Mouse (Mus musculus): Measurements from ENCODE around the gene Reep1. TPM values are rescaled to one million over a fixed set of nuclear protein-coding genes. Genes with fewer than 3 reads are reported as not detected.
"Not testable (repeated sequence)": the region's sequence is repeated elsewhere in the genome, so short reads cannot be mapped to it uniquely, and the experiment has no call there.

Reep1 gene
- total RNA-seq, 2 experiments from 2014 or later: 2.0 to 2.6 TPM

DNA sequence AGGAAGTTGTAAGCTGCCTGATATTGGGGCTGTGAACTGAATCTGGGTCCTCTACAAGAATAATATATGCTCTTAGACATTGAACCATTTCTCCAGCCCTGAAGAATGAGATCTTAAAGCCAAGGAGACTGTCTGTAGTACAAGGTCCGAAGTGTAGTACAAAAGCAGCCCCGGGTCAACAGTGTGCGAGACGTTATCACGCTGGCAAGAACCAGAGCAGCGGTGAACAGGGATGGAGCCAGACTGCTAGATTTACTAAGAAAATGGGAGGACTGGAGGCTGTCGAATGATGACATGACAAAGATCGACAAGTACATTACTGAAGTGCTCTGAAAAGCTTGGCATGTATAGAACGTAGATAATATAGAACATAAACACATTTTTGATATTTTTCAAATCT, 122.4 kb downstream of the Reep1 start:
- no peak for ATAC-seq (replicated peaks; ENCODE audit: poor library complexity, severe bottlenecking)

DNA sequence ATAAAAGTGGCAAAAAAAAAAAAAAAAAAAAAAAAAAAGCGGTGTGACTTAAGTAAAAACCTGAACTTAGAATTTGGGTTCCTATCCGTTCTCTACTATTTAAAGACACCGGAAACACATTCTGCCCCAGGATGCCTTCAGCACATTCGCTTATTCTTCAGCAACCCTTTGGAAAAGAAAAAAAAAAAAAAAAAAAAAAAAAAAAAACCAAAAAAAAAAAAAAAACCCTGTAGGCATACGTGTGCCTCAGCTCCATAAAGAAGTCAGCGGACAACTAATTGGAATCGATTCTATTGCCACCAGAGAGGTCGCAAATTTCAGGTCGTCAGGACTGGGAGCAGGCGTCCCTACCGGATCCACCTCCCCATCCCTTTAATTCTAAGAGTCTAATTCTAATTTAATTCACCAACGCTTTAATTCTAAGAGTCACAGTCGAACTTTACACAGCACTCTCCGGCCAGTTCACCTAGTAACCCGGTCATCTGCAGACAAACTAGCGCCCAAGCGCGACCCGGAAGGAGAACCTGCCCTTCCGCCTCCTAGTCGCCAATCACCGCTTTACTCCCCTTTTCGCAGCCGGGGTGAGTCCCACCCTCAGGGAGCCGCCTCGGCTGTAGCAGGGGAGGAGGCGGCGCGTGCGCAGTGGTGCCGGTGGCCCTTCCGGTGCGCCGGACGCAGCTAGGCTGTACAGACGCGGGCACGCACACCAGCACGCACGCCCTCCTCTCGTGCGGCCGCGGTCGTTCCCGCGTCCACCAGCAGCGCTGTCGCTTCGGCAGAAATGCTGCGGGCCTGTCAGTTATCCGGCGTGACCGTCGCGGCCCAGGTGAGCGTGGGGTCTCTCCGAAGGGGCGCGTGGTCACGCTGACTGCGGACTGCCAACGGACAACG, 123.6 kb downstream of the Reep1 start, which contains the start of gene Immt:
Gene Immt, plus strand, starts transcription at position 642 of the 891 bp plus-strand sequence.
- peak; percentile 92 for ATAC-seq (replicated peaks; ENCODE audit: poor library complexity, severe bottlenecking)

DNA sequence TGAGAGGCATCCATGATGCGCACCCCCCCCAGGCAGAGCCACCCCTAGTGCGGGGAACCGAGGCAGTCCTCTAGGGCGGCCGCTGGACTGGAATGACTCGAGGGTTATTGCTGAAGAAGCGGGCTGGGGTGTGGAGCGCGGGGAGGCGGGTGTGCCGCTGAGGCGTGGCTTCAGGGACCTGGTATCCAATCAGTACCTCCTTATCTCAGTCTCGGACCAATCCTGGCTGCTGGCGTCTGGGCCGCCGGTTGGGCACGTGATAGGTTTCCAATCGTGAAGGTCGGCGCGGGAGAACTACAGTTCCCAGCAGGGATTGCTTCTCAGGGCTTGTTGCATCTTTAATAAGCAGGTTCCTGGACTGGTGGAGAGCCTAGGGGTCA, 124.2 kb downstream of the Reep1 start:
- ATAC-seq (replicated peaks; ENCODE audit: poor library complexity, severe bottlenecking): peak; percentile 93

GRCm38 (mm10) chr6:71836811-71837210, 129.4 kb downstream of the Reep1 start:
- ATAC-seq (replicated peaks; ENCODE audit: poor library complexity, severe bottlenecking): no peak

GRCm38 (mm10) chr6:71839815-71840214, 132.5 kb downstream of the Reep1 start:
- ATAC-seq (replicated peaks; ENCODE audit: poor library complexity, severe bottlenecking): no peak

GRCm38 (mm10) chr6:71840597-71841290, 133.4 kb downstream of the Reep1 start:
- no peak for ATAC-seq (replicated peaks; ENCODE audit: poor library complexity, severe bottlenecking)

DNA sequence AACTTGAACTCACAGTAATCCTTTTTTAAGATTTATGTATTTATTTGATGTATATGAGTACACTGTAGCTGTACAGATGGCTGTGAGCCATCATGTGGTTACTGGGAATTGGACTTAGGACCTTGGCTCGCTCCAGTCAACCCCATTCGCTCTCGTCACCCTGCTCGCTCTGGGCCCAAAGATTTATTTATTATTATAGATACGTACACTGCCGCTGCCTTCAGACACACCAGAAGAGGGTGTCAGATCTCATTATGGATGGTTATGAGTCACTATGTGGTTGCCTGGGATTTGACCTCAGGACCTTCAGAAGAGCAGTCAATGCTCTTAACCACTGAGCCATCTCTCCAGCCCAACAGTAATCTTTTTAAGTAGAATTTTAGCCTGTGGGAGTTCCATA, 139.5 kb downstream of the Reep1 start:
- not testable (repeated sequence) for ATAC-seq (replicated peaks; ENCODE audit: poor library complexity, severe bottlenecking)

Other genes starting within 250 kb of the Reep1 start
- 7.1 and 8.6 TPM in 2 replicates for gene Rnf103, start 213.7 kb upstream of the Reep1 start, total RNA-seq (2014; fragmentation: Nextera tagmentation)
- 7.3 and 10.6 TPM in 2 replicates for gene Rnf103, start 213.7 kb upstream of the Reep1 start, total RNA-seq (2017)
- 28.6 and 36.1 TPM in 2 replicates for gene Chmp3, start 163.8 kb upstream of the Reep1 start, total RNA-seq (2014; fragmentation: Nextera tagmentation)
- gene Chmp3, start 163.8 kb upstream of the Reep1 start, total RNA-seq (2017): 82.2 and 114 TPM in 2 replicates
- 28.8 and 53.4 TPM in 2 replicates for gene Kdm3a, start 74.6 kb upstream of the Reep1 start, total RNA-seq (2014; fragmentation: Nextera tagmentation)
- gene Kdm3a, start 74.6 kb upstream of the Reep1 start, total RNA-seq (2017): 21.8 and 36.9 TPM in 2 replicates
- gene Mrpl35, start 119.4 kb downstream of the Reep1 start, total RNA-seq (2014; fragmentation: Nextera tagmentation): 21.6 and 34.0 TPM in 2 replicates
- gene Mrpl35, start 119.4 kb downstream of the Reep1 start, total RNA-seq (2017): 40.0 and 54.7 TPM in 2 replicates
- gene Immt, start 123.8 kb downstream of the Reep1 start, total RNA-seq (2014; fragmentation: Nextera tagmentation): 148 and 158 TPM in 2 replicates
- 142 and 149 TPM in 2 replicates for gene Immt, start 123.8 kb downstream of the Reep1 start, total RNA-seq (2017)
- gene Ptcd3, start 201.2 kb downstream of the Reep1 start, total RNA-seq (2014; fragmentation: Nextera tagmentation): 113 and 134 TPM in 2 replicates
- 153 and 171 TPM in 2 replicates for gene Ptcd3, start 201.2 kb downstream of the Reep1 start, total RNA-seq (2017)
- 40.1 and 78.8 TPM in 2 replicates for gene Polr1a, start 201.5 kb downstream of the Reep1 start, total RNA-seq (2014; fragmentation: Nextera tagmentation)
- gene Polr1a, start 201.5 kb downstream of the Reep1 start, total RNA-seq (2017): 83.1 and 91.6 TPM in 2 replicates